Mouse (Mus musculus) ES-Bruce4 (cell line): ENCODE results near the gene Pbx1. TPM values are rescaled to one million over a fixed set of nuclear protein-coding genes. Genes with fewer than 3 reads are reported as not detected.
A peak's percentile ranks its signal among the peaks of the same experiment; 100 is the strongest.

ENCODE experiments used
- H3K27ac ChIP-seq: 2 replicates; pipeline ENCODE4 v1.5.1; 2012; ENCODE audit warnings: low read length, inconsistent platforms; ENCODE audit not compliant: insufficient read depth
- H3K27me3 ChIP-seq: 2 replicates; pipeline ENCODE4 v1.6.1; 2012; ENCODE audit warnings: mild to moderate bottlenecking, low read length, inconsistent platforms; ENCODE audit not compliant: control insufficient read depth, poor library complexity, insufficient read depth, severe bottlenecking
- H3K36me3 ChIP-seq: 2 replicates; pipeline ENCODE4 v1.6.1; 2012; ENCODE audit warnings: inconsistent platforms, mild to moderate bottlenecking, low read length, moderate library complexity; ENCODE audit not compliant: control insufficient read depth, poor library complexity, insufficient read depth, severe bottlenecking
- H3K4me1 ChIP-seq: one replicate; pipeline ENCODE4 v1.8.1; 2011; ENCODE audit warnings: low read length; ENCODE audit not compliant: control insufficient read depth, insufficient read depth
- H3K4me3 ChIP-seq: 2 replicates; pipeline ENCODE4 v1.5.1; 2011; ENCODE audit warnings: low read depth, mild to moderate bottlenecking, low read length
- H3K9ac ChIP-seq: 2 replicates; pipeline ENCODE4 v1.6.1; 2012; ENCODE audit warnings: low read depth, mild to moderate bottlenecking, inconsistent platforms; ENCODE audit not compliant: poor library complexity, severe bottlenecking
- H3K9me3 ChIP-seq: replicated peaks from 2 replicates; pipeline ENCODE4 v1.6.1; 2012; ENCODE audit warnings: mild to moderate bottlenecking, low read length, inconsistent platforms; ENCODE audit not compliant: control insufficient read depth, poor library complexity, insufficient read depth, severe bottlenecking
- CTCF ChIP-seq: IDR thresholded peaks from one replicate; pipeline ENCODE4 v1.8.1; 2011; ENCODE audit warnings: low read depth, low read length
- EP300 ChIP-seq: IDR thresholded peaks from 2 replicates; pipeline ENCODE4 v1.6.1; 2011; ENCODE audit warnings: low read depth, low read length; ENCODE audit not compliant: insufficient read depth
- POLR2A ChIP-seq: IDR thresholded peaks from one replicate; pipeline ENCODE4 v1.8.1; 2011; ENCODE audit warnings: low read length; ENCODE audit not compliant: insufficient read depth
- polyA plus RNA-seq: library from polyadenylated mRNA; stranded (reverse); fragments of >200 nt; gene quantifications from 2 replicates; pipeline ENCODE4 v1.2.4, GENCODE M21; 2011; ENCODE audit warnings: low read depth; ENCODE audit not compliant: missing spikeins, insufficient read depth, insufficient read length

Gene Pbx1
- polyA plus RNA-seq, 1 experiment = 28.0 TPM

DNA sequence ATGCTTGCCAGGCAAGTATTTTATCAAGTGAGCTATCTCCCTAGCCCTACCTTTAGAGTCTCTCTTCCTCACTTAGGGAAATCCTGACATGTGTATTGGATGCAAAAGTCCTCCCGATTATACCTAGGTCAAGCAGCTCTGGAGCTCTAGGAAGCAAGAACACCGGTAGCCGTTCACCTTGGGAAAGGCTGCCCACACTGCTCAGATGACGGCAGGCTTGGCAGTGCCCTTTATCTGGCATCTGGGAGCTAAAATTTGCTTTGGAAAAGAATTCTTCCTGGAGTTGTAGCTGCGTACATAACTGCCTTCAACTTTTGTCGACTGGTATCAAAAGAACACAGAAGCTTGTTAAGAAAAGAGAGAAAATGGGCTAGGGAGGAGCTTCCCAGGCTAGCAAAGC, 37.5 kb downstream of the Pbx1 start:
- Histone ChIP-seq H3K36me3 (no peaks in the 10 kb centered on the region), H3K9me3 (no peaks in the 10 kb centered on the region), H3K9ac (no peak overlapping the region), H3K27ac (no peak overlapping the region), H3K27me3 (no peaks in the 10 kb centered on the region), H3K4me3 (no peak overlapping the region), H3K4me1 (peaks cover 9% of the 10 kb centered on the region)
- TF ChIP-seq EP300 = no peak

DNA sequence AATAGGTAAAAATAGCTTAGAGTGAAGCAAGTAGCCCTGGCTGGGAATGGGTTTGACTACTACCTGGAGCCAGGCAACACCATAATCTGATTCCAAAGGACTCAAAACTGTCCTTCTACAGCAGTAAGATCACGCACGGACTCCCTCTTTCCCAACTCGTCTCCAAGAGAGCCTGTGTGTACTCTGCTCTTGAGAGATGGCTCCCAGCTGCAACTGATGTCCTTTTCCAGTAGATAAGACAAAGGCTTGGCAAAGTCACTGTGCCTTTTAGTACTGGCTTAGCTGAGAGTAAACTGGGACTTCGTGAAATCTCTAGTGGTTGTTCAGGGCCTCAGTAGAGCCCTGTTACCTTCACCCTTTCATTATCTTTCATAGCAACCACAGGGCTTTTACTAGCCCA, 38.6 kb downstream of the Pbx1 start:
- Histone ChIP-seq H3K36me3 (no peaks in the 10 kb centered on the region), H3K4me1 (peaks cover 9% of the 10 kb centered on the region)

GRCm38 (mm10) chr1:168392500-168392853, 39.6 kb downstream of the Pbx1 start:
- Histone ChIP-seq H3K9me3 (no peaks in the 10 kb centered on the region), H3K36me3 (no peaks in the 10 kb centered on the region), H3K27ac (0 out of 2 replicates have a peak overlapping the region, but pooled peaks have one; percentile 23), H3K9ac (no peak overlapping the region; the same call in 1 of the 2 replicates), H3K4me3 (no peak overlapping the region), H3K27me3 (no peaks in the 10 kb centered on the region), H3K4me1 (peaks cover 9% of the 10 kb centered on the region)
- TF ChIP-seq CTCF (no peak), POLR2A (no peak), EP300 (no peak)

More for the DNA sequence above, 38.6 kb downstream of the Pbx1 start:
- no peak overlapping the region for H3K27ac ChIP-seq
- TF ChIP-seq CTCF = no peak
- TF ChIP-seq EP300 = no peak
- TF ChIP-seq POLR2A = no peak
- no peak overlapping the region for H3K9ac ChIP-seq
- no peaks in the 10 kb centered on the region for H3K27me3 ChIP-seq
- no peak overlapping the region for H3K4me3 ChIP-seq
- H3K9me3 ChIP-seq = no peaks in the 10 kb centered on the region

DNA sequence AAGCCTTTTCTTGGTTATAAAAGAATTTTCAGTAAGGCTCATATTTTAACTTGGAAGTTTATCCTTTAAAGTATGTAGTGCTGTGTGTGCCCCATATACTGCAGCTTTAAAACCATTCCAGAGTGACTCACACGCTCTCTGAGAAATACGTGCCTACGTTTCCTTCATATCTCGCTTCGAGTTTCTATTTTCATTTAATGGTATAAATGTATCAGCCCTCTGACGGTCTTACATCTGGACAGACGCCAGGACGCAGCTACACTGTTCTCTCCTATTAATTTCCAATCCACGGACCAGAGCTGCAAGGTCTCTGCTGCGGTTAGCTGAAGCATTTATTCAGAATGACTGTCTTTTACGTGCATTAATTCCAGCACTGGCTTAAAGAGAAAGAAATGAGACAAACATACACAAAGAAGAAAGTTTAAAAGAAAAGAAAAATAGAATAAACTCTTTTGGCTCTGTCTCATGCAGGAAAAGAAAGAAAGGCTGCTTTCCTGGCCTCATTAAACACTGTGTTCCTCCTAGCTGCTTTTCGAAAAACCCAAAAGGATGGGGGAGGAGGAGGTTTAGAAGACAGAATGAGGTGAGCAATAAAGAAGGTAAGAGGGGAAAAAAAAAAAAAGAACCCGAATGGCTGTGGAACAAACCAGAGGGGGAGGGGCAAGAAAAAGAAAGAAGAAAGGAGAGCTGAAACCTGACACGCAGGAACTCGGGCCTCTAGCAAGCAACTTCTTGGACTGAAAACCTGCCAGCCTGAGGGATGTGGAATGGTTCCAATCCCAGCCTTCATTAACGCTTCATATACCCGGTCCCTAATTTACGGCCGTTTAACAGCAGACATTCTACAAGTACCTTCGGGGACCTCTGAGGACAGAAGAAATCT, 40.2 kb downstream of the Pbx1 start:
- peaks cover 9% of the 10 kb centered on the region for H3K4me1 ChIP-seq
- no peak overlapping the region; the same call in 1 of the 2 replicates for H3K9ac ChIP-seq
- TF ChIP-seq EP300 = no peak
- TF ChIP-seq POLR2A = no peak
- TF ChIP-seq CTCF = no peak

GRCm38 (mm10) chr1:168390748-168391147, 41.3 kb downstream of the Pbx1 start:
- H3K27me3 ChIP-seq = no peaks in the 10 kb centered on the region
- H3K27ac ChIP-seq = no peak overlapping the region
- no peak overlapping the region for H3K9ac ChIP-seq
- no peaks in the 10 kb centered on the region for H3K9me3 ChIP-seq
- H3K4me3 ChIP-seq = no peak overlapping the region
- peaks cover 6% of the 10 kb centered on the region for H3K4me1 ChIP-seq
- TF ChIP-seq EP300 (no peak), CTCF (no peak), POLR2A (no peak)
- no peaks in the 10 kb centered on the region for H3K36me3 ChIP-seq

More for the DNA sequence above, 40.2 kb downstream of the Pbx1 start:
- Histone ChIP-seq H3K36me3 (no peaks in the 10 kb centered on the region), H3K4me3 (no peak overlapping the region), H3K9me3 (no peaks in the 10 kb centered on the region), H3K27me3 (no peaks in the 10 kb centered on the region), H3K27ac (0 out of 2 replicates have a peak overlapping the region, but pooled peaks have one; percentile 23)

DNA sequence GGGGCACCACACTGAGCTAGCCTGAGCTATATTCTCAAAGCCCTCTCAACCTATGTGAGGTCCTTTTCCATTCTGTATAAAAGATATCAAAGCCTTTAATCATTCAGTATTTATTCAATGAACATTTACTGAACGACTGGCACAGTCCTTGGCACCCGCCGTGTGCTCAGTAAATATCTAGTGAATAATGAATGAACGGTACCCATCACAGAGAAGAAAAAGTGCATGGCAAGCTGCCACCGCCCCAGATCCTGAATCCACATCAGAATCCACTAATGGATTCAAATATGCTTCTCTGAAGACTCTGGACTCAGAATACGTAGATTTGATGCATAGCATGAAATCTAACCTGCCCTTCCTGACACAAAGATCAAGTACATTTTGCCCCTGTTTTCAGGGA, 45.9 kb downstream of the Pbx1 start:
- no peak for TF ChIP-seq CTCF
- TF ChIP-seq POLR2A = no peak
- no peak for TF ChIP-seq EP300
- no peak overlapping the region for H3K4me3 ChIP-seq
- H3K9ac ChIP-seq = no peak overlapping the region
- H3K27me3 ChIP-seq = no peaks in the 10 kb centered on the region
- H3K4me1 ChIP-seq = peaks cover 8% of the 10 kb centered on the region
- H3K36me3 ChIP-seq = no peaks in the 10 kb centered on the region
- no peaks in the 10 kb centered on the region for H3K9me3 ChIP-seq
- H3K27ac ChIP-seq = no peak overlapping the region
